Mouse (Mus musculus): ENCODE measurements around the gene Zfp574. TPM values are rescaled to one million over a fixed set of nuclear protein-coding genes. Genes with fewer than 3 reads are reported as not detected.

Gene Zfp574
- polyA plus RNA-seq, 1 experiment from 2014 or later: 37.7 TPM

GRCm38 (mm10) chr7:25056951-25057350, 15.4 kb upstream of the Zfp574 start:
- Histone ChIP-seq H3K9ac (no peak overlapping the region), H3K36me3 (peaks cover 75% of the 10 kb centered on the region), H3K4me1 (replicated peaks) (no peaks in the 10 kb centered on the region), H3K4me2 (no peak overlapping the region), H3K27me3 (no peaks in the 10 kb centered on the region), H3K9me3 (no peaks in the 10 kb centered on the region), H3K27ac (replicated peaks) (no peak overlapping the region), H3K4me3 (no peak overlapping the region)
- WGBS: 75% methylated on average over 4 of the region's 4 CpGs
- ATAC-seq (ENCODE audit: low FRiP score, low read depth): no peak

DNA sequence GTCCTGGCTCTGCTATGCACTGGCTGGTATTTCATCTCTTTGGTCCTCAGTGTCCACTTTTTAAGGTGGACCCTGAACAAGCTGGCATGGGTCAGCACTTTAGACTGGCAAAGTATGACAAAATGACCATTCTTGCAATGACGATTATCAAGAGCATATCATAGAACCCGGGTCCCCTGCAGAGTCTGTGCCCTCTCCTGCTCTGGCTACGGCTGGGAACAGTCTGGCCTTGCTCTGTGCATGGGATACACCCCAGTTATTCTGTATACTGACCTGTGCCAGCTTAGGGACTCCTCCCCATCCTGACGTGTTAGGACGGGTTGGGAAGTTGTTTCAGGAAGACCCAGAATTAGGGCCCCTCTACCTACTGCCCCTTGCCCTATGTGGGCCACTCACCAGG, 14.5 kb upstream of the Zfp574 start:
- peaks cover 83% of the 10 kb centered on the region for H3K36me3 ChIP-seq
- no peaks in the 10 kb centered on the region for H3K27me3 ChIP-seq
- no peak overlapping the region for H3K27ac ChIP-seq (replicated peaks)
- H3K4me3 ChIP-seq: no peak overlapping the region
- H3K9me3 ChIP-seq: no peaks in the 10 kb centered on the region
- no peak overlapping the region for H3K9ac ChIP-seq
- WGBS: 88% methylated on average over 5 of the region's 5 CpGs
- ATAC-seq (ENCODE audit: low FRiP score, low read depth): no peak
- H3K4me1 ChIP-seq (replicated peaks): no peaks in the 10 kb centered on the region
- H3K4me2 ChIP-seq: no peak overlapping the region

DNA sequence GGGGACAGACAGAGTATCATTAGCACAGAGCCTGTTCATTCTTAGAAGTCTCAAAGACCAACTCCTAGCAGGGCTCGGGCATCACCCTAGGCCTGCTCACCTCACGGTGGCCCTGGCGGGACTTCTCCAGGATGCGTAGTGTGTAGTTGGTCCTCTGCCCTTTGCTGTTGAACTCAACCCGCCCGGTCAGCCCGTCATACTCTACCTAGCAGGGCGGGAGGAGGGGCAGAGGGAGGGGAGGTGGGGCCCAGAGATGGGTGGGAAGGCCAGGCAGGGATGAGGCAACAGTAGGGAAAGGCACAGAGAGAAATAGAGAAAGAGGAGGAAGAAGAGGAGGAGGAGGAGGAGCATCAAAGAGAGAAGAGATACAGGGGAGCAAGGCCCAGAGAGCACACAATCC, 14.0 kb upstream of the Zfp574 start:
- no peak overlapping the region for H3K9ac ChIP-seq
- H3K27me3 ChIP-seq: no peaks in the 10 kb centered on the region
- ATAC-seq (ENCODE audit: low FRiP score, low read depth): no peak
- H3K4me3 ChIP-seq: no peak overlapping the region
- no peaks in the 10 kb centered on the region for H3K9me3 ChIP-seq
- peaks cover 88% of the 10 kb centered on the region for H3K36me3 ChIP-seq
- no peaks in the 10 kb centered on the region for H3K4me1 ChIP-seq (replicated peaks)
- H3K27ac ChIP-seq (replicated peaks): no peak overlapping the region
- no peak overlapping the region for H3K4me2 ChIP-seq
- 95% methylated on average over 8 of the region's 8 CpGs for WGBS

GRCm38 (mm10) chr7:25058836-25059235, 13.5 kb upstream of the Zfp574 start:
- WGBS: 86% methylated on average over 14 of the region's 14 CpGs
- ATAC-seq (ENCODE audit: low FRiP score, low read depth): no peak
- H3K27me3 ChIP-seq: no peaks in the 10 kb centered on the region
- H3K27ac ChIP-seq (replicated peaks): no peak overlapping the region
- no peak overlapping the region for H3K4me2 ChIP-seq
- H3K9ac ChIP-seq: no peak overlapping the region
- H3K36me3 ChIP-seq: peaks cover 90% of the 10 kb centered on the region
- no peaks in the 10 kb centered on the region for H3K9me3 ChIP-seq
- no peak overlapping the region for H3K4me3 ChIP-seq
- H3K4me1 ChIP-seq (replicated peaks): no peaks in the 10 kb centered on the region

DNA sequence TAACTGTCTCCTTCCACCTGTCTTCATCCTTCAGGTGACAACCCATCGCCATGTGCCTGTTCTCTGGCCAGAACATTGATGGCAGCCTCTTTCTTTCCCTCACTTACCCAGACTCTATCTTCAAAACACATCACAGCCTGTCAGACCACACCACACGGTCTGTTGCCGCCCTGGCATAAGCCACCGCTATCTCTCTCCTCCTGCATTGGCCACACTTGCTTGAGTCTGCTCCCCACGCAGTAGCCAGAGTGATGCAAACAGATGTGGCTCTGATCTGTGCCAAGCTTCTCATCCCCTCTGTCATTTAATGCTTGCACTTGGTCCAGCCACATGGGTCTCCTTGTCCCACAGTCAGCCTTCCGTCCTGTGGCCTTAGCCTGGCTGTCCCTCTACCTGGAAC, 9.0 kb upstream of the Zfp574 start:
- H3K27me3 ChIP-seq: no peaks in the 10 kb centered on the region
- peaks cover 86% of the 10 kb centered on the region for H3K36me3 ChIP-seq
- H3K27ac ChIP-seq (replicated peaks): no peak overlapping the region
- 98% methylated on average over 6 of the region's 6 CpGs for WGBS
- no peak overlapping the region for H3K4me2 ChIP-seq
- no peak overlapping the region for H3K9ac ChIP-seq
- H3K9me3 ChIP-seq: no peaks in the 10 kb centered on the region
- peaks cover 4% of the 10 kb centered on the region for H3K4me1 ChIP-seq (replicated peaks)
- no peak for ATAC-seq (ENCODE audit: low FRiP score, low read depth)
- H3K4me3 ChIP-seq: no peak overlapping the region

DNA sequence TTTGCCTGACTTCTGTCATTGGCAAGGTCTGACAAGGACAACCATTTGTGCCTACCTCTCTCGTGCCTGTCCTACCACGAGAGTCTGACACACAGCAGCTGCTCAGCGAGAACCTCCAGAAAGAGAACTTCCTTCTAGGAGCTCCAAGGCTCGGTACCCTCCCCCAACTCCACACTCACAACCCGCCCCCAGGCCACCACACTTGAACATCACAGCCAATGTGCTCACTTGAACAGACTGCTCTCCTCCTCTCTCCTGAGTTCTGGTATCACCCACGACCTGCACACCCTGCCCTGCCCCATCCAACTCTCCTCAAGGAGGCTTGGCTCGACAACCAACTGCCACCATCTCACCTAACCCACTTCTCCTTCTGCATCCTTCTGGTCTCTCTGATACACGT, 8.5 kb upstream of the Zfp574 start:
- ATAC-seq (ENCODE audit: low FRiP score, low read depth): no peak
- Histone ChIP-seq H3K4me3 (no peak overlapping the region), H3K4me1 (replicated peaks) (peaks cover 10% of the 10 kb centered on the region), H3K27ac (replicated peaks) (no peak overlapping the region), H3K9me3 (no peaks in the 10 kb centered on the region), H3K9ac (no peak overlapping the region), H3K36me3 (peaks cover 80% of the 10 kb centered on the region), H3K27me3 (no peaks in the 10 kb centered on the region), H3K4me2 (no peak overlapping the region)
- 95% methylated on average over 8 of the region's 8 CpGs for WGBS

DNA sequence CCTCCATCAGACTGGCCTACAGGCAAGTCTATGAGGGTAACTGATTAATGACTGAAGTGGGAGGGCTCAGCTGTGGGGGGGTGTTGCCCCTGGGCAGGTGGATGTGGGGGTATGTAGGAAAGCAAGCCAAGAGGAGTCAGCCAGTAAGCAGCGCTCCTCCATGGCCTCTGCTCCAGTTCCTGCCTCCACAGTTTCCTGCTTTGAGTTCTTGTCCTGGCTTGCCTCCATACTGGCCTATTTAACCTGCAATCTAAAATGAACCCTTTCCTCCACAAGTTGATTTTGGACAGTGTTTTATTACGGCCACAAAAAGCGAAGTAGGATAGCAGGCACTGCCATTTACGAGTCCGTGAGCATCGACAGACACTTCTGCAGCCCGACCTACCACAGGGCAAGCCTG, 5.0 kb upstream of the Zfp574 start:
- WGBS: 92% methylated on average over 7 of the region's 7 CpGs
- H3K9me3 ChIP-seq: no peaks in the 10 kb centered on the region
- H3K4me2 ChIP-seq: no peak overlapping the region
- H3K9ac ChIP-seq: no peak overlapping the region
- peaks cover 34% of the 10 kb centered on the region for H3K4me1 ChIP-seq (replicated peaks)
- H3K36me3 ChIP-seq: peaks cover 51% of the 10 kb centered on the region
- no peak for ATAC-seq (ENCODE audit: low FRiP score, low read depth)
- no peak overlapping the region for H3K27ac ChIP-seq (replicated peaks)
- H3K4me3 ChIP-seq: no peak overlapping the region
- no peaks in the 10 kb centered on the region for H3K27me3 ChIP-seq

- H3K9me3 ChIP-seq: no peaks in the 10 kb centered on the region
- no peak overlapping the region for H3K9ac ChIP-seq
- ATAC-seq (ENCODE audit: low FRiP score, low read depth): no peak
- no peak overlapping the region for H3K4me3 ChIP-seq
- H3K4me2 ChIP-seq: peak overlapping the region; percentile 87
- 70% methylated on average over 22 of the region's 22 CpGs for WGBS
- no peaks in the 10 kb centered on the region for H3K27me3 ChIP-seq
- peaks cover 35% of the 10 kb centered on the region for H3K4me1 ChIP-seq (replicated peaks)
- H3K36me3 ChIP-seq: peaks cover 44% of the 10 kb centered on the region
- 0 out of 2 replicates have a peak overlapping the region, but pooled peaks have one; percentile 25 for H3K27ac ChIP-seq (replicated peaks)
These were observed 4.3 kb upstream of the Zfp574 start for GRCm38 (mm10) chr7:25067909-25068656.

GRCm38 (mm10) chr7:25068724-25069123, 3.6 kb upstream of the Zfp574 start:
- H3K27ac ChIP-seq (replicated peaks): 0 out of 2 replicates have a peak overlapping the region, but pooled peaks have one; percentile 25
- H3K27me3 ChIP-seq: no peaks in the 10 kb centered on the region
- peaks cover 38% of the 10 kb centered on the region for H3K36me3 ChIP-seq
- peak; percentile 17; the same call in 1 of the 2 replicates for ATAC-seq (ENCODE audit: low FRiP score, low read depth)
- H3K4me2 ChIP-seq: peak overlapping the region; percentile 87
- no peak overlapping the region for H3K4me3 ChIP-seq
- WGBS: 2% methylated on average over 2 of the region's 2 CpGs
- H3K9ac ChIP-seq: no peak overlapping the region
- H3K9me3 ChIP-seq: no peaks in the 10 kb centered on the region
- H3K4me1 ChIP-seq (replicated peaks): peaks cover 41% of the 10 kb centered on the region

GRCm38 (mm10) chr7:25072716-25073390, 486 bp downstream of the Zfp574 start:
- H3K4me3 ChIP-seq: peak overlapping the region; percentile 87
- 0% methylated on average over 9 of the region's 33 CpGs for WGBS
- H3K9ac ChIP-seq: peak overlapping the region; percentile 92
- H3K27ac ChIP-seq (replicated peaks): peak overlapping the region; percentile 92
- H3K36me3 ChIP-seq: peaks cover 3% of the 10 kb centered on the region; the same call in 1 of the 2 replicates
- H3K4me1 ChIP-seq (replicated peaks): peaks cover 55% of the 10 kb centered on the region
- ATAC-seq (ENCODE audit: low FRiP score, low read depth): peak; percentile 27; the same call in 1 of the 2 replicates
- no peaks in the 10 kb centered on the region for H3K27me3 ChIP-seq
- H3K4me2 ChIP-seq: peak overlapping the region; percentile 87
- H3K9me3 ChIP-seq: no peaks in the 10 kb centered on the region

DNA sequence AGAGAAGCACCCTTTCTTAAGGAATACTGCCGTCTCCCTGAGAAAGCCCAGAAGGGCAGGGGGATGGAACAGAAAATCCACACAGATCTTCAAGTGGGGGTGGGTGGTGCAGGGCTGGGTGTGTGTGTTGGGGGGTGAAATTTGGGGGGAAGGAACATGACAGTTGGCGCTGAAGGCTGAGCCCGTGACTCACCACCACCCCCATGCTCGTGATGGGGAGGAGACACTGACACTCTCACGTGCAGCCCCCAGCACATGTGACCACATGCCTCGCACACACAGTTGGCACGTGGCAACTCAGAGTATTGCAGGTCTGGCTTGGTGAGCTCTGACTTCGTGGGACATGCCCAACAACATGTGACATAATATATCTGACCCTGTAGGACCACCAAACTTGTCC, 1.6 kb downstream of the Zfp574 start:
- WGBS: 91% methylated on average over 8 of the region's 8 CpGs
- Histone ChIP-seq H3K27ac (replicated peaks) (peak overlapping the region; percentile 92), H3K36me3 (no peaks in the 10 kb centered on the region), H3K4me2 (peak overlapping the region; percentile 87), H3K9me3 (no peaks in the 10 kb centered on the region), H3K4me3 (peak overlapping the region; percentile 87; the same call in 1 of the 2 replicates), H3K27me3 (no peaks in the 10 kb centered on the region), H3K9ac (peak overlapping the region; percentile 92), H3K4me1 (replicated peaks) (peaks cover 56% of the 10 kb centered on the region)
- no peak for ATAC-seq (ENCODE audit: low FRiP score, low read depth)

GRCm38 (mm10) chr7:25076296-25076662, 3.9 kb downstream of the Zfp574 start:
- no peak for ATAC-seq (ENCODE audit: low FRiP score, low read depth)
- peak overlapping the region; percentile 68 for H3K4me2 ChIP-seq
- peaks cover 16% of the 10 kb centered on the region for H3K36me3 ChIP-seq
- H3K27me3 ChIP-seq: no peaks in the 10 kb centered on the region
- H3K4me1 ChIP-seq (replicated peaks): peaks cover 44% of the 10 kb centered on the region
- peak overlapping the region; percentile 52 for H3K9ac ChIP-seq
- no peaks in the 10 kb centered on the region for H3K9me3 ChIP-seq
- WGBS: 22% methylated on average over 7 of the region's 7 CpGs
- peak overlapping the region; percentile 81 for H3K4me3 ChIP-seq
- H3K27ac ChIP-seq (replicated peaks): peak overlapping the region; percentile 92

All from hindbrain, embryonic 15.5 days (tissue).